Mouse (Mus musculus): ENCODE results near the gene Itgb1bp1. TPM values are rescaled to one million over a fixed set of nuclear protein-coding genes. Genes with fewer than 3 reads are reported as not detected.

Gene Itgb1bp1
- polyA plus RNA-seq, 1 experiment, result 26.8 TPM

GRCm38 (mm10) chr12:21315923-21316868 is 30.1 kb upstream of the Itgb1bp1 start, which contains the start of gene Iah1:
TSS of gene Iah1 (plus strand) at chr12:21316389.
- TF ChIP-seq GATA1 (IDR thresholded peaks at IDR 0.05; ENCODE audit: low read length), result no peak

- TF ChIP-seq GATA1 (IDR thresholded peaks at IDR 0.05; ENCODE audit: low read length), result no peak
Measured at GRCm38 (mm10) chr12:21312201-21312600, 26.1 kb upstream of the Itgb1bp1 start.

- TF ChIP-seq GATA1 (IDR thresholded peaks at IDR 0.05; ENCODE audit: low read length), result no peak
Measured at GRCm38 (mm10) chr12:21306721-21307120, 20.6 kb upstream of the Itgb1bp1 start.

GRCm38 (mm10) chr12:21305741-21306140 is 19.7 kb upstream of the Itgb1bp1 start:
- no peak for TF ChIP-seq GATA1 (IDR thresholded peaks at IDR 0.05; ENCODE audit: low read length)

- no peak for TF ChIP-seq GATA1 (IDR thresholded peaks at IDR 0.05; ENCODE audit: low read length)
Measured at GRCm38 (mm10) chr12:21302361-21302783, 16.3 kb upstream of the Itgb1bp1 start.

GRCm38 (mm10) chr12:21301932-21302331 is 15.8 kb upstream of the Itgb1bp1 start:
- no peak for TF ChIP-seq GATA1 (IDR thresholded peaks at IDR 0.05; ENCODE audit: low read length)

- TF ChIP-seq GATA1 (IDR thresholded peaks at IDR 0.05; ENCODE audit: low read length), result no peak
Measured at GRCm38 (mm10) chr12:21301324-21301723, 15.2 kb upstream of the Itgb1bp1 start.

- TF ChIP-seq GATA1 (IDR thresholded peaks at IDR 0.05; ENCODE audit: low read length), result no peak
Measured at GRCm38 (mm10) chr12:21298856-21299255, 12.8 kb upstream of the Itgb1bp1 start.

- no peak for TF ChIP-seq GATA1 (IDR thresholded peaks at IDR 0.05; ENCODE audit: low read length)
Measured at GRCm38 (mm10) chr12:21289651-21290050, 3.6 kb upstream of the Itgb1bp1 start.

GRCm38 (mm10) chr12:21288716-21289395 is 2.8 kb upstream of the Itgb1bp1 start:
- no peak for TF ChIP-seq GATA1 (IDR thresholded peaks at IDR 0.05; ENCODE audit: low read length)

GRCm38 (mm10) chr12:21286712-21287650 is 897 bp upstream of the Itgb1bp1 start:
- no peak for TF ChIP-seq GATA1 (IDR thresholded peaks at IDR 0.05; ENCODE audit: low read length)

- TF ChIP-seq GATA1 (IDR thresholded peaks at IDR 0.05; ENCODE audit: low read length), result no peak
Measured at GRCm38 (mm10) chr12:21285508-21286242, 409 bp downstream of the Itgb1bp1 start.

- TF ChIP-seq GATA1 (IDR thresholded peaks at IDR 0.05; ENCODE audit: low read length), result no peak
Measured at GRCm38 (mm10) chr12:21284761-21285441, 1.2 kb downstream of the Itgb1bp1 start, which contains the start of gene Cpsf3. TSS of gene Cpsf3 (plus strand) at chr12:21285391.

GRCm38 (mm10) chr12:21277352-21277864 is 8.7 kb downstream of the Itgb1bp1 start:
- no peak for TF ChIP-seq GATA1 (IDR thresholded peaks at IDR 0.05; ENCODE audit: low read length)
